Comparison of ENCODE assay signal across 30 mouse cellular contexts in genomic region chr1:169637251-169637750, GRCm38 (mm10). TPM values are rescaled to one million over a fixed set of nuclear protein-coding genes. Genes with fewer than 3 reads are reported as not detected.
DNase-seq lines count a peak whose midpoint lies in the region; ATAC-seq and TF ChIP-seq lines count a peak whose summit lies in the region.
"Had no signal": no experiment of that assay in that cellular context is flagged by ENCODE, and none has a peak within 500 bp of the region (broad histone marks: within the 10 kb centered on the region; RNA-seq: fewer than 3 reads in every experiment).

No protein-coding gene starts in this region.

- TF ChIP-seq CTCF in kidney, adult 2 months (conservative IDR thresholded peaks at IDR 0.05; ENCODE audit: insufficient read depth, insufficient read length, low read depth, low read length) = no peak
- no peak for TF ChIP-seq CTCF in lung, embryonic 14.5 days (IDR thresholded peaks at IDR 0.05; ENCODE audit: low read depth)

- intact Hi-C loops in gastrocnemius, postnatal 36 days (cut with DNase I) = no loop called here
- intact Hi-C loops in heart, postnatal 25 days (cut with DNase I) = no loop called here

- whole genome bisulfite sequencing in kidney, adult 2 months = 62% methylated on average over 14 of the region's 14 CpGs
- 37% methylated on average over 14 of the region's 14 CpGs for WGBS in lung, embryonic 14.5 days

- H3K27me3 ChIP-seq in kidney, adult 2 months (replicated peaks; ENCODE audit: control insufficient read depth, insufficient read depth, low read length) = no peaks in the 10 kb centered on the region
- H3K27me3 ChIP-seq in lung, embryonic 14.5 days (ENCODE audit: insufficient read depth, low read length) = no peaks in the 10 kb centered on the region
- H3K27me3 ChIP-seq: heart, embryonic 15.5 days; hindbrain, embryonic 15.5 days; limb, embryonic 15.5 days; liver, embryonic 13.5 days; neural tube, embryonic 15.5 days had no signal

- no peak overlapping the region for H3K4me2 ChIP-seq in lung, embryonic 14.5 days
- H3K4me2 ChIP-seq: heart, embryonic 15.5 days; hindbrain, embryonic 15.5 days; limb, embryonic 15.5 days; liver, embryonic 13.5 days; neural tube, embryonic 15.5 days had no signal

- ATAC-seq in lung, embryonic 14.5 days (ENCODE audit: insufficient read depth) = no peak
- ATAC-seq: CD4-positive, CD25-positive, alpha-beta regulatory T cell, adult 4 months; forebrain, embryonic 16.5 days; inflammation-experienced regulatory T-cells, adult 6 months had no signal

- peak; percentile 28 for DNase-seq in gastrocnemius, postnatal 25 days
- DNase-seq in gastrocnemius, postnatal 36 days = no peak
- DNase-seq in kidney, adult 2 months = peak; percentile 3
- no peak for DNase-seq in kidney, adult 9 months
- peak; percentile 20 for DNase-seq in lung, embryonic 14.5 days
- no peak for DNase-seq in lung, postnatal 14 days
- DNase-seq in heart, postnatal 25 days (ENCODE audit: low spot score) = peak; percentile 4
- DNase-seq in right cerebral cortex, adult 2 months (ENCODE audit: low spot score in 2 of 2) = no peak
- DNase-seq: adrenal gland, postnatal 14 days; cerebellum, adult 11-12 months; cerebellum, adult 9-11 months; gastrocnemius, postnatal 10 days; kidney, adult 11 months; layer of hippocampus, adult 9-11 months; liver, embryonic 13.5 days; lung, adult 18-20 months; lung, postnatal 10 days; midbrain, embryonic 14.5 days; right cerebral cortex, adult 18-20 months; right cerebral cortex, postnatal 4 days had no signal

- H3K9me3 ChIP-seq in lung, embryonic 14.5 days (ENCODE audit: low read depth, low read length) = no peaks in the 10 kb centered on the region
- H3K9me3 ChIP-seq: heart, embryonic 15.5 days; hindbrain, embryonic 10.5 days; hindbrain, embryonic 15.5 days; limb, embryonic 10.5 days; limb, embryonic 15.5 days; liver, embryonic 13.5 days; neural tube, embryonic 15.5 days had no signal

- H3K27ac ChIP-seq in kidney, adult 2 months (ENCODE audit: insufficient read depth, low read depth, low read length) = no peak overlapping the region
- H3K27ac ChIP-seq in lung, embryonic 14.5 days (ENCODE audit: low read depth) = no peak overlapping the region
- H3K27ac ChIP-seq: heart, embryonic 15.5 days; hindbrain, embryonic 10.5 days; hindbrain, embryonic 15.5 days; limb, embryonic 10.5 days; limb, embryonic 15.5 days; liver, embryonic 13.5 days; neural tube, embryonic 15.5 days had no signal

- H3K9ac ChIP-seq in lung, embryonic 14.5 days = no peak overlapping the region
- H3K9ac ChIP-seq: heart, embryonic 15.5 days; hindbrain, embryonic 15.5 days; limb, embryonic 15.5 days; liver, embryonic 13.5 days; neural tube, embryonic 15.5 days had no signal

- TF ChIP-seq POLR2A in kidney, adult 2 months (IDR thresholded peaks at IDR 0.05; ENCODE audit: low read depth, low read length) = no peak

- no peaks in the 10 kb centered on the region for H3K36me3 ChIP-seq in kidney, adult 2 months (ENCODE audit: control insufficient read depth, insufficient read depth, low read length)
- no peaks in the 10 kb centered on the region for H3K36me3 ChIP-seq in lung, embryonic 14.5 days (ENCODE audit: insufficient read depth)
- H3K36me3 ChIP-seq: heart, embryonic 15.5 days; hindbrain, embryonic 10.5 days; hindbrain, embryonic 15.5 days; limb, embryonic 10.5 days; limb, embryonic 15.5 days; liver, embryonic 13.5 days; neural tube, embryonic 15.5 days had no signal

- H3K4me3 ChIP-seq in kidney, adult 2 months (ENCODE audit: insufficient read depth, low read depth, low read length) = no peak overlapping the region
- H3K4me3 ChIP-seq in lung, embryonic 14.5 days (ENCODE audit: low read depth, low read length) = no peak overlapping the region
- H3K4me3 ChIP-seq: erythroblast, embryonic 14.5 days; heart, embryonic 15.5 days; hindbrain, embryonic 10.5 days; hindbrain, embryonic 15.5 days; limb, embryonic 10.5 days; limb, embryonic 15.5 days; liver, embryonic 13.5 days; neural tube, embryonic 15.5 days had no signal

- no peaks in the 10 kb centered on the region for H3K4me1 ChIP-seq in kidney, adult 2 months (ENCODE audit: control insufficient read depth, insufficient read depth, low read length)
- H3K4me1 ChIP-seq in lung, embryonic 14.5 days (ENCODE audit: insufficient read depth) = no peaks in the 10 kb centered on the region
- H3K4me1 ChIP-seq: heart, embryonic 15.5 days; hindbrain, embryonic 10.5 days; hindbrain, embryonic 15.5 days; limb, embryonic 10.5 days; limb, embryonic 15.5 days; liver, embryonic 13.5 days; neural tube, embryonic 15.5 days had no signal

RNA-seq across cellular contexts. Expression of gene Rgs5, which starts 18.0 kb away (rescaled TPM):
- total RNA-seq in gastrocnemius, postnatal 25 days (2021) = 100 to 1,000 TPM; 162 to 186 TPM
- 100 to 1,000 TPM; 158 to 167 TPM for total RNA-seq in gastrocnemius, postnatal 36 days (2021)
- polyA plus RNA-seq in kidney, adult 2 months (2012; rRNA removed) = 21.4 and 25.2 TPM in 2 replicates
- polyA plus RNA-seq in lung, embryonic 14.5 days (2014; fragmentation: Nextera tagmentation; extraction: Ambion mirVana) = 8.8 TPM in 2 replicates
- 100 to 1,000 TPM; 278 to 331 TPM for total RNA-seq in heart, postnatal 25 days (2021)
- polyA plus RNA-seq: erythroblast, embryonic 14.5 days had no signal

Comparison
In these comparisons a context has a peak if more than half of its experiments do, and no peak if none do; other contexts are left out.
1. DNase-seq: peak in gastrocnemius, postnatal 25 days (single experiment), kidney, adult 2 months (single experiment), lung, embryonic 14.5 days (single experiment) and heart, postnatal 25 days (single experiment); none in gastrocnemius, postnatal 36 days (0 of 2), kidney, adult 9 months (single experiment), lung, postnatal 14 days (single experiment) and right cerebral cortex, adult 2 months (0 of 2).